Mouse (Mus musculus) kidney, adult 18-20 months (tissue): ENCODE measurements around the gene 2410015M20Rik.

Source experiments
- DNase-seq: peaks from one replicate; pipeline ENCODE4 v3.0.0; 2021

The 2410015M20Rik gene

GRCm38 (mm10) chr17:56566918-56567317, 42.7 kb downstream of the 2410015M20Rik start:
- DNase-seq: no peak

GRCm38 (mm10) chr17:56566293-56566692, 43.3 kb downstream of the 2410015M20Rik start:
- no peak for DNase-seq

- DNase-seq: no peak
Observed at GRCm38 (mm10) chr17:56561866-56562265, 47.7 kb downstream of the 2410015M20Rik start.

GRCm38 (mm10) chr17:56560131-56560530, 49.4 kb downstream of the 2410015M20Rik start:
- DNase-seq: no peak

GRCm38 (mm10) chr17:56559386-56559785, 50.2 kb downstream of the 2410015M20Rik start:
- no peak for DNase-seq

- DNase-seq: peak; percentile 66
Observed at GRCm38 (mm10) chr17:56558448-56558847, 51.1 kb downstream of the 2410015M20Rik start.
